Mouse (Mus musculus) liver, embryonic 13.5 days (tissue): Measurements from ENCODE around the gene Sema3b. TPM values are rescaled to one million over a fixed set of nuclear protein-coding genes. Genes with fewer than 3 reads are reported as not detected.

ENCODE experiments used
- ATAC-seq: fragments of 200-750 bp; cut with Nextera tagmentation; 2 replicates; pipeline ENCODE4 v1.8.0; 2017; ENCODE audit warnings: low read depth, mild to moderate bottlenecking, moderate number of reproducible peaks, moderate library complexity
- DNase-seq: peaks from one replicate; pipeline ENCODE4 v3.0.0; 2022
- H3K27ac ChIP-seq: fragments of 300-500 bp; sonication (generic); 2 replicates; pipeline ENCODE4 v1.5.1; 2015; ENCODE audit warnings: moderate library complexity, mild to moderate bottlenecking, inconsistent platforms
- H3K27me3 ChIP-seq: fragments of 300-500 bp; sonication (generic); 2 replicates; pipeline ENCODE4 v1.6.1; 2015; ENCODE audit warnings: mild to moderate bottlenecking, inconsistent platforms
- H3K36me3 ChIP-seq: fragments of 300-500 bp; sonication (generic); 2 replicates; pipeline ENCODE4 v1.6.1; 2015; ENCODE audit warnings: mild to moderate bottlenecking, inconsistent platforms
- H3K4me1 ChIP-seq: fragments of 300-500 bp; sonication (generic); replicated peaks from 2 replicates; pipeline ENCODE4 v1.6.1; 2015; ENCODE audit warnings: inconsistent platforms
- H3K4me2 ChIP-seq: fragments of 300-500 bp; sonication (generic); 2 replicates; pipeline ENCODE4 v1.6.1; 2015; ENCODE audit warnings: inconsistent platforms, mild to moderate bottlenecking, moderate library complexity
- H3K4me3 ChIP-seq: fragments of 300-500 bp; sonication (generic); replicated peaks from 2 replicates; pipeline ENCODE4 v1.5.1; 2015; ENCODE audit warnings: mild to moderate bottlenecking, inconsistent platforms
- H3K9ac ChIP-seq: fragments of 300-500 bp; sonication (generic); 2 replicates; pipeline ENCODE4 v1.6.1; 2015; ENCODE audit warnings: mild to moderate bottlenecking, inconsistent platforms
- H3K9me3 ChIP-seq: fragments of 300-500 bp; sonication (generic); replicated peaks from 2 replicates; pipeline ENCODE4 v1.6.1; 2016; ENCODE audit warnings: inconsistent platforms
- WGBS: fragments of 180-500 bp; shearing (Covaris S2); methylation state at CpG from one replicate; pipeline ENCODE4 v1.1.7; 2015; ENCODE audit not compliant: insufficient replicate concordance; 5-methylcytosine and 5-hydroxymethylcytosine counted together
- polyA plus RNA-seq: library from polyadenylated mRNA; unstranded; fragments of >200 nt; fragmentation: Nextera tagmentation; extraction: Ambion mirVana; gene quantifications from 2 replicates; pipeline ENCODE4 v1.2.1, GENCODE M21; 2015

The Sema3b gene
- polyA plus RNA-seq, 1 experiment from 2014 or later: 0.22 TPM

- DNase-seq (no peak), ATAC-seq (no peak)
- Histone ChIP-seq H3K9ac (peak overlapping the region; percentile 89; the same call in 1 of the 2 replicates), H3K36me3 (peaks cover 29% of the 10 kb centered on the region), H3K4me3 (no peak overlapping the region), H3K4me1 (peaks cover 71% of the 10 kb centered on the region), H3K9me3 (no peaks in the 10 kb centered on the region), H3K4me2 (no peak overlapping the region), H3K27me3 (no peaks in the 10 kb centered on the region), H3K27ac (peak overlapping the region; percentile 62; the same call in 1 of the 2 replicates)
- WGBS: 91% methylated on average over 14 of the region's 14 CpGs
Observed at GRCm38 (mm10) chr9:107583174-107583573, 25.9 kb downstream of the Sema3b start.

GRCm38 (mm10) chr9:107582509-107583062 is 26.4 kb downstream of the Sema3b start:
- peak overlapping the region; percentile 93 for H3K4me2 ChIP-seq
- peaks cover 29% of the 10 kb centered on the region for H3K36me3 ChIP-seq
- 82% methylated on average over 7 of the region's 7 CpGs for WGBS
- H3K27me3 ChIP-seq: no peaks in the 10 kb centered on the region
- H3K9me3 ChIP-seq: no peaks in the 10 kb centered on the region
- H3K4me3 ChIP-seq: peak overlapping the region; percentile 75; the same call in 1 of the 2 replicates
- peak overlapping the region; percentile 89 for H3K9ac ChIP-seq
- peak overlapping the region; percentile 98 for H3K27ac ChIP-seq
- peaks cover 77% of the 10 kb centered on the region for H3K4me1 ChIP-seq
- ATAC-seq: no peak
- DNase-seq: no peak

- Histone ChIP-seq H3K4me2 (peak overlapping the region; percentile 93), H3K27ac (peak overlapping the region; percentile 98), H3K27me3 (no peaks in the 10 kb centered on the region), H3K4me3 (peak overlapping the region; percentile 75), H3K36me3 (peaks cover 29% of the 10 kb centered on the region), H3K9me3 (no peaks in the 10 kb centered on the region), H3K4me1 (peaks cover 84% of the 10 kb centered on the region), H3K9ac (peak overlapping the region; percentile 89)
- DNase-seq (no peak), ATAC-seq (no peak)
- WGBS: 29% methylated on average over 4 of the region's 4 CpGs
Observed at GRCm38 (mm10) chr9:107581584-107581983, 27.4 kb downstream of the Sema3b start.

GRCm38 (mm10) chr9:107580501-107581317 is 28.3 kb downstream of the Sema3b start, which contains the start of gene Hyal3:
Gene Hyal3, plus strand, starts transcription at chr9:107580818.
- WGBS: under 1% methylated on average over 32 of the region's 32 CpGs
- H3K4me2 ChIP-seq: peak within 1 kb of the TSS; percentile 93
- peak; percentile 85 for DNase-seq

GRCm38 (mm10) chr9:107579023-107579900 is 29.8 kb downstream of the Sema3b start:
- H3K27me3 ChIP-seq: no peaks in the 10 kb centered on the region
- 88% methylated on average over 14 of the region's 14 CpGs for WGBS
- H3K36me3 ChIP-seq: peaks cover 21% of the 10 kb centered on the region
- DNase-seq (no peak), ATAC-seq (no peak)
- peak overlapping the region; percentile 98 for H3K27ac ChIP-seq
- peak overlapping the region; percentile 93; the same call in 1 of the 2 replicates for H3K4me2 ChIP-seq
- peak overlapping the region; percentile 89; the same call in 1 of the 2 replicates for H3K9ac ChIP-seq
- H3K4me1 ChIP-seq: peaks cover 82% of the 10 kb centered on the region
- H3K4me3 ChIP-seq: no peak overlapping the region
- no peaks in the 10 kb centered on the region for H3K9me3 ChIP-seq

More at GRCm38 (mm10) chr9:107580501-107581317, 28.3 kb downstream of the Sema3b start, which contains the start of gene Hyal3:
- Histone ChIP-seq H3K27me3 (no peaks in the 10 kb centered on the region), H3K9me3 (no peaks in the 10 kb centered on the region), H3K4me1 (peaks cover 84% of the 10 kb centered on the region), H3K36me3 (peaks cover 29% of the 10 kb centered on the region), H3K4me3 (peak within 1 kb of the TSS; percentile 75), H3K27ac (peak within 1 kb of the TSS; percentile 98), H3K9ac (peak within 1 kb of the TSS; percentile 89)
- ATAC-seq: peak; percentile 80

- WGBS: 80% methylated on average over 3 of the region's 3 CpGs
- H3K27me3 ChIP-seq: no peaks in the 10 kb centered on the region
- H3K27ac ChIP-seq: peak within 1 kb of the TSS; percentile 98
- H3K36me3 ChIP-seq: peaks cover 17% of the 10 kb centered on the region
- no peak within 1 kb of the TSS for H3K4me3 ChIP-seq
- ATAC-seq (no peak), DNase-seq (no peak)
- H3K4me1 ChIP-seq: peaks cover 78% of the 10 kb centered on the region
- H3K4me2 ChIP-seq: peak within 1 kb of the TSS; percentile 93; the same call in 1 of the 2 replicates
- H3K9ac ChIP-seq: peak within 1 kb of the TSS; percentile 89
- H3K9me3 ChIP-seq: no peaks in the 10 kb centered on the region
Observed at GRCm38 (mm10) chr9:107578587-107578986, 30.4 kb downstream of the Sema3b start, which contains the start of gene Naa80. Gene Naa80, plus strand, starts transcription at chr9:107578887.

- Histone ChIP-seq H3K9me3 (no peaks in the 10 kb centered on the region), H3K4me1 (peaks cover 79% of the 10 kb centered on the region), H3K9ac (peak overlapping the region; percentile 3; the same call in 1 of the 2 replicates), H3K4me3 (no peak overlapping the region), H3K27me3 (no peaks in the 10 kb centered on the region), H3K36me3 (peaks cover 16% of the 10 kb centered on the region), H3K4me2 (peak overlapping the region; percentile 78; the same call in 1 of the 2 replicates), H3K27ac (0 out of 2 replicates have a peak overlapping the region, but pooled peaks have one; percentile 5)
- no peak for ATAC-seq
- DNase-seq: no peak
- 86% methylated on average over 10 of the region's 10 CpGs for WGBS
Observed at GRCm38 (mm10) chr9:107577871-107578270, 31.2 kb downstream of the Sema3b start.

GRCm38 (mm10) chr9:107576357-107577107 is 32.5 kb downstream of the Sema3b start, which contains the start of gene Hyal1:
Gene Hyal1, plus strand, starts transcription at chr9:107576927.
- DNase-seq (peak; percentile 78), ATAC-seq (peak; percentile 77)
- peak within 1 kb of the TSS; percentile 55 for H3K4me3 ChIP-seq
- 27% methylated on average over 16 of the region's 16 CpGs for WGBS
- peak within 1 kb of the TSS; percentile 73 for H3K9ac ChIP-seq
- peak within 1 kb of the TSS; percentile 82 for H3K27ac ChIP-seq
- peak within 1 kb of the TSS; percentile 78 for H3K4me2 ChIP-seq
- H3K36me3 ChIP-seq: peaks cover 27% of the 10 kb centered on the region
- H3K9me3 ChIP-seq: no peaks in the 10 kb centered on the region
- H3K4me1 ChIP-seq: peaks cover 79% of the 10 kb centered on the region
- no peaks in the 10 kb centered on the region for H3K27me3 ChIP-seq

- peaks cover 32% of the 10 kb centered on the region for H3K36me3 ChIP-seq
- no peak overlapping the region for H3K4me3 ChIP-seq
- H3K9ac ChIP-seq: no peak overlapping the region
- H3K9me3 ChIP-seq: no peaks in the 10 kb centered on the region
- peak overlapping the region; percentile 82 for H3K27ac ChIP-seq
- no peaks in the 10 kb centered on the region for H3K27me3 ChIP-seq
- 74% methylated on average over 14 of the region's 14 CpGs for WGBS
- DNase-seq (no peak), ATAC-seq (no peak)
- H3K4me2 ChIP-seq: peak overlapping the region; percentile 78; the same call in 1 of the 2 replicates
- H3K4me1 ChIP-seq: peaks cover 81% of the 10 kb centered on the region
Observed at GRCm38 (mm10) chr9:107575579-107576356, 33.3 kb downstream of the Sema3b start.
